Comparison of ENCODE assay signal across 9 mouse cellular contexts in the genomic region with DNA sequence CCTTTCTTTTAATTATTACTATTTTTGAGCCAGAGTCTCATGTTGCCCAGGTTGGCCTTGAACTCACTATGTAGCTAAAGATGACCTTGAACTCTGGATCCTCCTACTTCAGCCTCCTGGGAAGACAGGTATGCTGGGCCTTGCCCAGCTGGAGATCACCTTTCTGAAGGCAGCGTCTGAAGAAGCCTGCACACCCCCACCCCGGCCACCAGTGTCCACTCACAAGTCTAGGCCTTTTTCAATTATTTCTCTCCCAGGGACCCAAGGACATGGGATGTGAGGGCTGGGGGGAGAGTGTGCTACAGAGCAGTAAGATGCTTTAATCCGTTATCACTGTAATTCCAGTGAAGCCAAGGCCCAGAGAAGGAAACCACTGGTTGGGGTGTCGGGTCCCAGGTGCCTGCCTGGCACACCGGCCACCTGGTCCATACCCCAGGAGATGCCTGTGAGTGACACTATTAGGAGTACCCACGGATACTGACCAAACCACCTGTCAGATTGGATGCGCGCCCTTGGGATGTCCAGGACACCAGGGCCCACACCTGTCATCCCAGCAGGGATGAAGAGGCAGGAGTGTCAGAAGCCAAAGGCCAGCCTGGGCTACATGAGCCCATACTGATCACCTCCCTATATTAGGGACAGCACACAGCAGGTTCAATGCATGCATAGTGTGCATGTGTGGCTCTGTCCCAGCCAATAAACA. TPM values are rescaled to one million over a fixed set of nuclear protein-coding genes. Genes with fewer than 3 reads are reported as not detected.
DNase-seq lines count a peak whose midpoint lies in the region; ATAC-seq lines count a peak whose summit lies in the region.
"Had no signal": no experiment of that assay in that cellular context is flagged by ENCODE, and none has a peak within 500 bp of the region (broad histone marks: within the 10 kb centered on the region; RNA-seq: fewer than 3 reads in every experiment).

No protein-coding gene starts in this region.

- no peak overlapping the region for H3K9ac ChIP-seq in neural tube, embryonic 15.5 days (replicated peaks)

- H3K4me3 ChIP-seq in neural tube, embryonic 15.5 days (replicated peaks), result no peak overlapping the region
- H3K4me3 ChIP-seq in hindbrain, embryonic 10.5 days, result no peak overlapping the region

- no peak for ATAC-seq in neural tube, embryonic 15.5 days (ENCODE audit: low FRiP score)

- H3K9me3 ChIP-seq in neural tube, embryonic 15.5 days (replicated peaks), result no peaks in the 10 kb centered on the region
- H3K9me3 ChIP-seq in hindbrain, embryonic 10.5 days, result 0 out of 2 replicates have a peak, but pooled peaks cover 5% of the 10 kb centered on the region
- H3K9me3 ChIP-seq: heart, embryonic 13.5 days had no signal

- peaks cover 71% of the 10 kb centered on the region for H3K4me1 ChIP-seq in neural tube, embryonic 15.5 days
- H3K4me1 ChIP-seq in hindbrain, embryonic 10.5 days (replicated peaks), result peaks cover 67% of the 10 kb centered on the region

- WGBS in neural tube, embryonic 15.5 days, result 81% methylated on average over 8 of the region's 8 CpGs
- WGBS in hindbrain, embryonic 10.5 days, result 79% methylated on average over 8 of the region's 8 CpGs

- H3K36me3 ChIP-seq in neural tube, embryonic 15.5 days, result no peaks in the 10 kb centered on the region
- H3K36me3 ChIP-seq in hindbrain, embryonic 10.5 days, result no peaks in the 10 kb centered on the region
- H3K36me3 ChIP-seq: heart, embryonic 13.5 days had no signal

- no peak overlapping the region for H3K4me2 ChIP-seq in neural tube, embryonic 15.5 days

- DNase-seq in frontal cortex, postnatal 10 days (ENCODE audit: low spot score in 2 of 2), result peak; percentile 11 to 47
- no peak for DNase-seq in frontal cortex, postnatal 36 days (ENCODE audit: low spot score in 2 of 2)
- DNase-seq in neural tube, embryonic 10.5 days (ENCODE audit: extremely low spot score, low spot score), result peak; percentile 13
- DNase-seq in cerebellum, adult 9-10 months, result peak; percentile 84
- peak; percentile 26 for DNase-seq in layer of hippocampus, adult 9-11 months
- no peak for DNase-seq in hindbrain, embryonic 10.5 days (ENCODE audit: low spot score)
- no peak for DNase-seq in MN1 (ENCODE audit: low spot score)

- no peak overlapping the region for H3K27ac ChIP-seq in neural tube, embryonic 15.5 days (replicated peaks)
- H3K27ac ChIP-seq in hindbrain, embryonic 10.5 days, result no peak overlapping the region
- H3K27ac ChIP-seq: heart, embryonic 13.5 days had no signal

- H3K27me3 ChIP-seq in neural tube, embryonic 15.5 days (replicated peaks), result peaks cover 13% of the 10 kb centered on the region
- H3K27me3 ChIP-seq in hindbrain, embryonic 10.5 days (ENCODE audit: insufficient read depth, poor library complexity, severe bottlenecking), result peaks cover 86% of the 10 kb centered on the region

RNA-seq across cellular contexts. Expression of a gene that starts 27.5 kb away (rescaled TPM):
- polyA plus RNA-seq in neural tube, embryonic 15.5 days (2015; fragmentation: Nextera tagmentation; extraction: Ambion mirVana), result 35.0 and 35.8 TPM in 2 replicates
- polyA plus RNA-seq in hindbrain, embryonic 10.5 days (2016; fragmentation: Nextera tagmentation; extraction: Ambion mirVana), result 10.5 and 16.0 TPM in 2 replicates

RNA-seq across cellular contexts. Expression of a gene that starts 35.1 kb away (rescaled TPM):
- 2.5 and 9.3 TPM in 2 replicates for polyA plus RNA-seq in neural tube, embryonic 15.5 days (2015; fragmentation: Nextera tagmentation; extraction: Ambion mirVana)
- 2.7 and 3.0 TPM in 2 replicates for polyA plus RNA-seq in hindbrain, embryonic 10.5 days (2016; fragmentation: Nextera tagmentation; extraction: Ambion mirVana)

RNA-seq across cellular contexts. Expression of a gene that starts 39.1 kb away (rescaled TPM):
- polyA plus RNA-seq in neural tube, embryonic 15.5 days (2015; fragmentation: Nextera tagmentation; extraction: Ambion mirVana), result 3.4 and 3.6 TPM in 2 replicates
- polyA plus RNA-seq in hindbrain, embryonic 10.5 days (2016; fragmentation: Nextera tagmentation; extraction: Ambion mirVana), result 1.0 and 2.5 TPM in 2 replicates

RNA-seq across cellular contexts. Expression of a gene that starts 43.7 kb away (rescaled TPM):
- 5.7 and 7.2 TPM in 2 replicates for polyA plus RNA-seq in neural tube, embryonic 15.5 days (2015; fragmentation: Nextera tagmentation; extraction: Ambion mirVana)
- 4.0 and 4.8 TPM in 2 replicates for polyA plus RNA-seq in hindbrain, embryonic 10.5 days (2016; fragmentation: Nextera tagmentation; extraction: Ambion mirVana)

RNA-seq across cellular contexts. Expression of a gene that starts 43.7 kb away (rescaled TPM):
- polyA plus RNA-seq in neural tube, embryonic 15.5 days (2015; fragmentation: Nextera tagmentation; extraction: Ambion mirVana), result 101 TPM in 2 replicates
- polyA plus RNA-seq in hindbrain, embryonic 10.5 days (2016; fragmentation: Nextera tagmentation; extraction: Ambion mirVana), result 95.8 and 98.2 TPM in 2 replicates

Comparison
In these comparisons a context has a peak if more than half of its experiments do, and no peak if none do; other contexts are left out.
1. DNase-seq: peak in frontal cortex, postnatal 10 days (2 of 2), neural tube, embryonic 10.5 days (single experiment), cerebellum, adult 9-10 months (single experiment) and layer of hippocampus, adult 9-11 months (single experiment); none in frontal cortex, postnatal 36 days (0 of 2), hindbrain, embryonic 10.5 days (single experiment) and MN1 (single experiment).